Mouse (Mus musculus) v-Abl transformed pro-B cells (cell line): ENCODE data around the gene Emid1.
"Not testable (repeated sequence)": the region's sequence is repeated elsewhere in the genome, so short reads cannot be mapped to it uniquely, and the experiment has no call there.

Source experiments
- in situ Hi-C, 2 experiments: fragments of 400-800 bp; cut with MboI; formaldehyde crosslinking; loops; one replicate each; pipeline ENCODE4 v1.15.1; 2025; ENCODE audit not compliant: unreplicated experiment in 2 of 2

The Emid1 gene

GRCm38 (mm10) chr11:5125713-5126112 is 26.3 kb downstream of the Emid1 start:
- in situ Hi-C loops = no loop called here

- in situ Hi-C loops = loop anchor here (5.0 to 10.0 kb wide), 6 partner anchors 42 to 362 kb away; no protein-coding TSS in a partner anchor
These were observed 37.0 kb downstream of the Emid1 start for GRCm38 (mm10) chr11:5114931-5115581.

- in situ Hi-C loops = loop anchor here in 1 of 2 experiments (10.0 kb wide), 1 partner anchor 341 kb away; no protein-coding TSS in a partner anchor
These were observed 38.4 kb downstream of the Emid1 start for GRCm38 (mm10) chr11:5113645-5114044.

GRCm38 (mm10) chr11:5109441-5109840 is 42.6 kb downstream of the Emid1 start:
- in situ Hi-C loops = no loop called here

GRCm38 (mm10) chr11:5103986-5104509 is 48.0 kb downstream of the Emid1 start:
- in situ Hi-C loops = no loop called here

- in situ Hi-C loops = no loop called here
These were observed 49.7 kb downstream of the Emid1 start for GRCm38 (mm10) chr11:5102384-5102783.

GRCm38 (mm10) chr11:5101641-5102040 is 50.4 kb downstream of the Emid1 start:
- in situ Hi-C loops = no loop called here

- in situ Hi-C loops = no loop called here
These were observed 51.3 kb downstream of the Emid1 start for GRCm38 (mm10) chr11:5100801-5101200.

- in situ Hi-C loops = no loop called here
These were observed 51.8 kb downstream of the Emid1 start for GRCm38 (mm10) chr11:5100283-5100682.

GRCm38 (mm10) chr11:5099576-5100183 is 52.4 kb downstream of the Emid1 start:
- in situ Hi-C loops = no loop called here

GRCm38 (mm10) chr11:5098736-5099542 is 53.1 kb downstream of the Emid1 start, which contains the start of the genes Rhbdd3 and Ewsr1:
TSS of gene Rhbdd3 (plus strand) at chr11:5098926.
TSS of gene Ewsr1 (minus strand) at chr11:5099266.
- in situ Hi-C loops = no loop called here

GRCm38 (mm10) chr11:5098035-5098735 is 53.9 kb downstream of the Emid1 start:
- in situ Hi-C loops = no loop called here

- in situ Hi-C loops = no loop called here
These were observed 55.5 kb downstream of the Emid1 start for GRCm38 (mm10) chr11:5096480-5097020.

GRCm38 (mm10) chr11:5095877-5096276 is 56.2 kb downstream of the Emid1 start:
- in situ Hi-C loops = no loop called here

- in situ Hi-C loops = no loop called here
These were observed 60.4 kb downstream of the Emid1 start for GRCm38 (mm10) chr11:5091706-5092105.

- in situ Hi-C loops = no loop called here
These were observed 62.9 kb downstream of the Emid1 start for GRCm38 (mm10) chr11:5089147-5089546.

GRCm38 (mm10) chr11:5076843-5077242 is 75.2 kb downstream of the Emid1 start:
- in situ Hi-C loops = not testable (repeated sequence)

- in situ Hi-C loops = no loop called here
These were observed 76.3 kb downstream of the Emid1 start for GRCm38 (mm10) chr11:5075760-5076159.

- in situ Hi-C loops = no loop called here
These were observed 77.2 kb downstream of the Emid1 start for GRCm38 (mm10) chr11:5074882-5075281.
